Mouse (Mus musculus): ENCODE measurements around the gene 1700049E17Rik1.
A peak's percentile ranks its signal among the peaks of the same experiment; 100 is the strongest.
"Not testable (repeated sequence)": the region's sequence is repeated elsewhere in the genome, so short reads cannot be mapped to it uniquely, and the experiment has no call there.

1700049E17Rik1 gene

DNA sequence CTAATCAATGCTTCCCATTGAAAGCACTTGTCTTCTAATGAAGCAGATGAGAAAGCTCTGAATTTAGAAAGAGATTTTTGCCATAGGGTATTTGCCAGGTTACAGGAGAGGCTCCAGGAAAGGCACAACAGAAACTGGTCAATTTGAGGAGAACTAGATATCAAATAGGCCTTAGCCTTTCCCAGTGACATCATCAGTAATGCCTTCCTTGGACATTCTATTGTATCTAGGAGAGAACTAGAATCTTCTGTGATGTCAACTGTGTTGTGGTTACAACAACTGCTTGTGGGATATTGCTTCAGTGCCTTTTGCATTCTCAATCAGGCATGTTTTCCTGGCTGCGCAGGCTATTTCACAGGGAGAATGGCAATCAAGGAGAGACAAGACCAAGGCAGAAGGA is at the start of gene 1700049E17Rik1:
1700049E17Rik1 (plus strand) TSS at position 301 of the 400 bp plus-strand sequence.
- DNase-seq (ENCODE audit: inconsistent age in 2 of 2, low spot score in 1 of 2), result not testable (repeated sequence)

DNA sequence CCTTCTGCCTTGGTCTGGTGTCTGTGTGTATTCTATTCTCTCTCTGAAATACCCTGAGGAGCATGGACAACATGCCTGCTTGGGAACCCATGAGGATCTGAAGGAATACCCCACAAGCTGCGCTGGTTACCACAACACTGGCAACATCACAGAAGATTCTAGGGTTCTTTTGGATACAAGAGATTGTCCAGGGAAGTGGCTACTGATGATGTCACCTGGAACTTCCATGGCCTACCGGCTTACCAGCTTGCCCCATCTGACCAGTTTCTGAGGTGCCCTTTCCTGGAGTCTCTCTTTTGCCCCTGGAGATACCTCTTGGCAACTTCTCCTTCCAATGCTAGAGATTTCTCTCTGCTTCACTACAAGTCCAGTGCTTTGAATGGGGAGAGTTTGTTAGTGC is 17.6 kb upstream of the 1700049E17Rik1 start, which contains the start of gene Gm7980:
Gm7980 (minus strand) TSS at position 101 of the 400 bp plus-strand sequence.
- DNase-seq (ENCODE audit: inconsistent age in 2 of 2, low spot score in 1 of 2), result not testable (repeated sequence)

DNA sequence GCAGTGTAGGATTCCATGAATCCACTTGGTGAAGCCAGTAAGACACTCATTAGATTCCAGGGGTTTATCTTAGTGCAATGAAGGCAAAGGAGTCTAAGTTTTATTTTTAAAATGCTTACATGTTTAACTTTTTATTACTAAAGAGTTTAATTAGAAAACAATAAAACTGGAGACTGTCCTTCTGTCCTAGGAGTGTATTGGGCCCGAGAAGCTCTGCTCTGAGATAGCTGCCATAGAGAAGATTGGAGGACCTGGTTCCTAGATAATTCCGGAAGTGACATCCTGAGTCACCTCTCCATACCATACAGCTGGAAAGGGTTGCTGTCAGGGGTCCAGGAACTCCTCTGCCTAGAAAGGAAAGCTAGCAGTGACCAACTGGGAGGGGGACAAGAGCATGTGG is 18.9 kb downstream of the 1700049E17Rik1 start, which contains the start of gene 1700024B05Rik:
1700024B05Rik (plus strand) TSS at position 301 of the 400 bp plus-strand sequence.
- DNase-seq (ENCODE audit: inconsistent age in 2 of 2, low spot score in 1 of 2), result not testable (repeated sequence)

DNA sequence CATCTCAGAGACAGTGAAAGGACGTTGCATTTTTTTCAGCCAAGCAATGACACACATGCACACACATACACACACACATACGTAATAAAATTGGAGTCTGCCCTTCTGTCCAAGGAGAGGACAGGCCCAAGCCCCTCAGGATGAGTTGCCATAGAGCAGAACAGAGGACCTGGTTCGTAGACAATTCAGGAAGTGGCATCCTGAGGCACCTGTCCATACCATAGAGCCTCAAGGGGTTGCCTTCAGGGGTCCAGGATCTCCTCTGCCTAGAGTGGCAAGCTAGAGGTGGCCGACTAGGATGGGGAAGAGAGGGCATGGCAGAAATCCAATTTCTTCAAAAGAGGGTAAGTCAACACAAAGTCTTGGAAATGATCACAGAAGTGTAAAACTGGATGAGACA is 39.3 kb downstream of the 1700049E17Rik1 start:
- DNase-seq (ENCODE audit: inconsistent age in 2 of 2, low spot score in 1 of 2), result not testable (repeated sequence)

DNA sequence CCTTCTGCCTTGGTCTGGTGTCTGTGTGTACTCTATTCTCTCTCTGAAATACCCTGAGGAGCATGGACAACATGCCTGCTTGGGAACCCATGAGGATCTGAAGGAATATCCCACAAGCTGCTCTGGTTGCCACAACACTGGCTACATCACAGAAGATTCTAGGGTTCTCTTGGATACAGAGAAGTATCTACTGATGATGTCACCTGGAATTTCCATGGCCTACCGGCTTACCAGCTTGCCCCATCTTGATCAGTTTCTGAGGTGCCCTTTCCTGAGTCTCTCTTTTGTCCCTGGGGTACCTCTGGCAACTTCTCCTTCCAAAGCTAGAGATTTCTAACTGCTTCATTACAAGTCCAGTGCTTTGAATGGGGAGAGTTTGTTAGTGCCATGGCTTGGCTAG is 43.1 kb downstream of the 1700049E17Rik1 start, which contains the start of gene Gm6401:
Gm6401 (minus strand) TSS at position 101 of the 400 bp plus-strand sequence.
- not testable (repeated sequence) for DNase-seq (ENCODE audit: inconsistent age in 2 of 2, low spot score in 1 of 2)

DNA sequence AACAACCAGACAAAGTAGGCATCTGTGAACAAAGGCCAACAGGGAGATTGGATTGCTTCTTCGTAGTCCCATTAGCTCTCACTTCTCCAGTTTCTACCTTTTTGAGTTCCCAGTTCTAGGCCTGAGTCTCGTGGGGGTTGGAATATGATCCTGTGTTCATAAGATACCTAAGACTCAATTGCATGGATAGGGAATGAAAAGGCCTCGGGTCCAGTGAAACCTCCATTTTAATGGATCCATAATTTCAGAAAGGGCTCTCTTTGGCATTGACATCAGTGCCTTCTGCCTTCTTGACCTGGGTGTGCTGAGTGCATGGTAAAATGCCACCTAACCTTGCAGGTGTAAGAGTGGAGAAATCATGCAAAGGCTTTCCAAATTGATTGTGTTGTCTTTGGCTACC is 43.8 kb downstream of the 1700049E17Rik1 start:
- DNase-seq (ENCODE audit: inconsistent age in 2 of 2, low spot score in 1 of 2), result peak in 1 of 2 experiments; percentile 29
